Mouse (Mus musculus) large intestine, adult 2 months (tissue): Measurements from ENCODE around the gene H2-Q4. TPM values are rescaled to one million over a fixed set of nuclear protein-coding genes. Genes with fewer than 3 reads are reported as not detected.
"Not testable (repeated sequence)": the region's sequence is repeated elsewhere in the genome, so short reads cannot be mapped to it uniquely, and the experiment has no call there.

ENCODE experiments used
- DNase-seq: peaks from one replicate; pipeline ENCODE4 v3.0.0-alpha.2; 2012; ENCODE audit warnings: low read depth, low spot score
- whole genome bisulfite sequencing: fragments of 180-500 bp; shearing (Covaris S2); methylation state at CpG from one replicate; pipeline ENCODE4 v1.1.7; 2018; 5-methylcytosine and 5-hydroxymethylcytosine counted together
- polyA plus RNA-seq: library from polyadenylated mRNA; depleted of rRNA; stranded (reverse); fragments of >200 nt; gene quantifications from 2 replicates; pipeline ENCODE4 v1.2.3, GENCODE M21; 2012; rRNA removed

Gene H2-Q4
- polyA plus RNA-seq, 1 experiment, result 80.0 TPM

DNA sequence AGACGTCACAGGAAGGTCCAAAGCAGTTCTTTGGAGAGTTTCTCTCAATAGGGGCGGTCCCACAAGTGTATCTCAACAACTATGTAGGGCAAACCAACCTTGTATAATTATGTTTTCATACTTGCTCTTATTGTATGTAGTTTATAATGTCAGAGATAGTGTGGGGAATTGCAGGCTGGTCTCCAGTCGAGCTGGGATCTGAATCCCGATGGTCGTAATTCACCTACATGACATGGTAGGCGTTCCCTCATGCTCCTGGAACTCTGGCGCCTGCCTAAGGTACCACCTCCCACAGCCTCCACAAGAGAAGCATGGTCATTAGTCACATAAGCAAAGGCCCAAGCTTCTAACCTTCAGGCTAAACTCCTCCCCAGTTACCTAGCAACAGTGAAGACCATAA lies 39.4 kb downstream of the H2-Q4 start:
- WGBS, result 62% methylated on average over 7 of the region's 7 CpGs
- DNase-seq, result no peak

DNA sequence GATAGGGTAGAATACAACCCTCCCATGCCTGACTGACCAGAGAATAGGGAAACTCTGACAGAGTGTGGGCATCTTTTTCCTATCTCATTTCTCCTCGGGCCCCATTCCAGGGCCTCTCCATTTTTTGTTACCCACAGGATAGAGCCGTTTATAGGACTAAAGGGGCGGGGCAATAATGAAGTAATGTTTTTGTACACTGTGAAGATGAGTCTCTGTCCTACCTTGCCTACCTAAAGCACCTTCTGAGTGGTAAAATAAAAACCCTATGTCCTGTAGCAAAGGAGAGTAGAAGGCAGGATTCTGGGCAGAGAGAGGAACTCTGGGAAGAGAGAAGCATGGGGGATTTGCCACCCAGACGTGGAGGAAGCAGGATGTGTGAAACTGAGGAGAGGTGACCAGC lies 40.1 kb downstream of the H2-Q4 start:
- WGBS, result 49% methylated on average over 4 of the region's 4 CpGs
- DNase-seq, result not testable (repeated sequence)

DNA sequence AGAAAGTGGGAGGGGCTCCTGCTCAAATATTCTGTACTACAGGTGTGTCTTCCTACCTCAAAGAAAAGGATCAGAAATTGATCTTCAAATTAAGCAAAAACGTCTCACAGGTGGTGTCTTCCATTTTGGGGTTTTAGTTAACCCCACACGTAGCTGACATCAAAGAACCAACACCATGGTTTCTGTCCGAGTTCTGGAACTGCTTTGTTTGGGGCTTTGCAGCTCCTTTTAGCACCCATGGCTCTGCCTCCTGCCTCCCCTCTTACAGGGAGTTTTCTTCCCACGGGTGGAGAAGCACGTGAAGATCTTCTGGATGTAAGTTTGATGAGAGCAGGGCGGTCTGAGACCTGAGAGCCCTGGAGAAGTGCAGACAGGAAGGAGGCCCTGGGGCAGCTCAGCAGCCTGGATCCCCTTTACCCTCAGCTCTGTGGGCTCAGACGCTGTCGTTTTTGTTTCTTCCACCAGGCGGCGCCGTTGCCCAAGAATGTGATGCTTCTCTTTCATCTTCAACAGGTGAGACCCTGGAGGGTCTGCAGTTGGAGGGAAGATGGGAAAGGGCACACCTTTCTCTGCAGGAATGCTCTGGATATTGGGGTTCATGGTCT lies 40.9 kb downstream of the H2-Q4 start:
- not testable (repeated sequence) for DNase-seq
- 14% methylated on average over 11 of the region's 11 CpGs for WGBS

DNA sequence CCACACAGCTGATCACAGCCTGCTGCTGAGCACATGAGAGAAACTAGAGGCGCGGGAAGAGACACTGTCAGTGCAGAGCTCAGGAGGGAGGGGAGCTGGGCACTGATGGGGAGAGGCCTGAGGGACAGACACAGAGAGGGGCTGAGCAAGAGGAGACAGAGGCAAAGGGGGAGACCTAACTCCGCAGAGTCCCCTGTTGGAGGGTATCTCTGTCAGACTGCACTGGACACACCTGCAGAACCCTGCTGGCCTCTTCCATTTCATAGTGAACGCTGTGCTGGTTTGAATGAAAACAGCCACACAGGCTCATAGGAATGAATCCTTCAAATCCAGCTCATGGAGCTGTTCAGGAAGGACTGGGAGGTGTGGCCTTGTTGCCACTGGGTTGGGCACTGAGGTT lies 41.9 kb downstream of the H2-Q4 start:
- DNase-seq, result not testable (repeated sequence)
- WGBS, result 95% methylated on average over 4 of the region's 4 CpGs

DNA sequence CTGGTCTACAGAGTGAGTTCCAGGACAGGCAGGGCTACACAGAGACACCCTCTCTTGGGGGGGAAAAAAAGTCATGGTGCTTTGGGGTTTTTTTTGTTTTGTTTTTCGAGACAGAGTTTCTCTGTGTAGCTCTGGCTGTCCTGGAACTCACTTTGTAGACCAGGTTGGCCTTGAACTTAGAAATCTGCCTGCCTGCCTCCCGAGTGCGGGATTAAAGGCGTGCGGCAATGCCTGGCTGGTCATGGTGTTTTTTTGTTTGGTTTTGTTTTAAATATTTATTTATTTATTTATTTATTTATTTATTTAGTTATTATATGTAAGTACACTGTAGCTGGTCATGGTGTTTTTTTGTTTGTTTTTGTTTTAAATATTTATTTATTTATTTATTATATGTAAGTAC lies 42.9 kb downstream of the H2-Q4 start:
- DNase-seq, result not testable (repeated sequence)
- WGBS, result 91% methylated on average over 5 of the region's 5 CpGs

DNA sequence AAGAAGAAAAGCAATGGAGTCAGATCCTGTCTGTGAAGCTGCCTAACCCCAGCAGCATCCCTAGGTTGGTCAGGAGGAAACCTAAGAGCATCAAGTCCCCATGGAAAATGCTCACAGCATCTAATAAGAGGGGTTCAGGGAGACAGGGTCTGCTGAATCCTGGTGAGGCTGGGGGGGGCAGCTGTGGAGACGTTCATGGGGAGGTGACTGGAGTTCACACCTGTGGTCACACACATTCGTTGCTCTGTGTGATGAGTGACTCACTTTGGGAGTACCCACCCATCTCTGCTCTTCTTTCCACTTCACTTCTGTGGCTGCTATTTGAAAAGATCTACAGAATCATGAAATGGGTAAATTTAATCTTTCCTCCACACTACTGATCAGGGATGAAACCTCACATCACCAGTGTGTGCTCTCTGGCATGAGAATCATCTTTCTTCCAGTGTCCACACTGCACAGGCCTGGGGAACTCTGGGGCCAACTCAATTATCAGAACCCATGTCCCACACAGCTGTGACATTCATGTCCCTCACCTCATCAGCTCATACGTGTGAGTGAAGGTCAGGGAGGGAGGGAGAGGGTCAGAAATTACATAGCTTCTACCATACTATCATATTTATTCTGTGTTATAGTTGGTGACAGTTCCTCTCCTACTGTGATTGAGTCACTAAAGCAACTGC lies 43.9 kb downstream of the H2-Q4 start:
- not testable (repeated sequence) for DNase-seq
- whole genome bisulfite sequencing, result 49% methylated on average over 3 of the region's 3 CpGs

DNA sequence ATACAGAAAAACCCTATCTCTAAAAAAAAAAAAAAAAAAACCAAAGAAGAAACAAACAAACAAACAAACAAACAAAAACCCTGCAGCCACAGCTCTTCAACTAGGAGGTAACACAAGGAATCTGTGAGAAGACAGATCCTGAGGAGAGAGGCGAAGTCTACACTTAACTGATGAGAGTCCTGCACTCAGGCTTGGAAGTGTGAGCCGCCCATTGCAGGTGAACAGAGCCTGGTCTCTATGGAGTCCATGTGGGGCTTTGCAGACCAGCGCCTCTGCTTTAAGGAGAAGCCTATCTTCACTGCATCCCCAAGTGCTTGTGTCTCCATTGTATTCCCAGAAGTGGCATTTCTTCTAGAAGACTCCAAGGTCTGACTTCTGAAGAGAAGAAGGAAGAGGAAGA lies 44.7 kb downstream of the H2-Q4 start:
- WGBS, result 94% methylated on average over 3 of the region's 3 CpGs
- not testable (repeated sequence) for DNase-seq

DNA sequence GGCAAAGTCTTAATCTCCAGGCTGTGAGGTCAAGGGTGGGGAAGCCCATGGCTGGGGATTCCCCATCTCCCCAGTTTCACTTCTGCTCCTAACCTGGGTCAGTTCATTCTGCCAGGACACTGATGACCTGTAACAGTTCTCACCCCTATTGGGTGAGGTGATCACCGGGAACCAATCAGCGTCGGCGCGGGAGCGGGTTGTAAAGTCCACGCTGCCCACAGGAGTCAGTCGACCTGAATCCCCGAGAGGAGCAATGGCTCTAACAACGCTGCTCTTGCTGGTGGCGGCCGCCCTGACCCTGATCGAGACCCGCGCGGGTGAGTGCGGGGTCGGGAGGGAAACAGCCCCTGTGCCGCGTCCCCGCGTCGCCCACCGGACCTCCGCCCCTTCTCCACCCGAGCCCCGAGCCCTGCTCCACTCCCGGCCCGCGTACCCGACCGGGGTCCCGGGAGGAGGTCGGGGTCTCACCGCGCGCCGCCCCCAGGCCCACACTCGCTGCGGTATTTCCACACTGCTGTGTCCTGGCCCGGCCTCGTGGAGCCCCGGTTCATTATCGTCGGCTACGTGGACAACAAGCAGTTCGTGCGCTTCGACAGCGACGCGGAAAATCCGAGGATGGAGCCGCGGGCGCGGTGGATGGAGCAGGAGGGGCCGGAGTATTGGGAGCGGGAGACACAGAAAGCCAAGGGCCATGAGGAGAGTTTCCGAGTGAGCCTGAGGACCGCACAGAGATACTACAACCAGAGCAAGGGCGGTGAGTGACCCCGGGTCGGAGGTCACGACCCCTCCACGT lies 45.4 kb downstream of the H2-Q4 start, which contains the start of gene H2-Q6:
TSS of gene H2-Q6 (plus strand) at position 227 of the 793 bp plus-strand sequence.
- 1% methylated on average over 57 of the region's 66 CpGs for WGBS
- DNase-seq, result peak; percentile 27

DNA sequence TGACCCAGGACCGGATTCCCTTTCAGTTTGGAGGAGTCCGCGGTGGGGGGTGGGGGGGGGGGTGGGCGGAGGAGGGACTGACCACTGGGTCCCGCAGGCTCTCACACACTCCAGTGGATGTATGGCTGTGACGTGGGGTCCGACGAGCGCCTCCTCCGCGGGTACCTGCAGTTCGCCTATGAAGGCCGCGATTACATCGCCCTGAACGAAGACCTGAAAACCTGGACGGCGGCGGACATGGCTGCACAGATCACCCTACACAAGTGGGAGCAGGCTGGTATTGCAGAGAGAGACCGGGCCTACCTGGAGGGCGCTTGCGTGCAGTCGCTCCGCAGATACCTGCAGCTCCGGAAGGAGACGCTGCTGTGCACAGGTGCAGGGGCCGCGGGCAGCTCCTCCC lies 46.1 kb downstream of the H2-Q4 start:
- 38% methylated on average over 28 of the region's 28 CpGs for WGBS

DNA sequence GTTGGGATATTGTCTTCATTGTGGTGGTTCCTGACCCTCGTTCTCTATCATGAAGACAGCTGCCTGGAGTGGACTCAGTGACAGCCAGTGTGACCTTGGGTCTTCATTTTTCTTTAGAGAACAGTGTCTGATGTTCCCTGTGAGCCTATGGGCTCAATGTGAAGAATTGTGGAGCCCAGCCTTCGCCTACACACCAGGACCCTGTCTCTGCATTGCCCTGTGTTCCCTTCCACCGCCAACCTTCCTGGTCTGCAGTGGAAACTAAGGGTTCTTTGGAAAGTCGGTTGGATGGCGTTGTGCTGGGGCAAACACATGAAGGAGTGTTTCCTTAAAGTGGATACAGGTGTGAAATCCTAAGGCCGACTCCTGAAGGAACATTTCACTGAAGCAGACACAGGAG lies 49.5 kb downstream of the H2-Q4 start:
- WGBS, result 89% methylated on average over 6 of the region's 6 CpGs
- DNase-seq, result not testable (repeated sequence)

More for the DNA sequence above, 46.1 kb downstream of the H2-Q4 start:
- DNase-seq, result not testable (repeated sequence)

DNA sequence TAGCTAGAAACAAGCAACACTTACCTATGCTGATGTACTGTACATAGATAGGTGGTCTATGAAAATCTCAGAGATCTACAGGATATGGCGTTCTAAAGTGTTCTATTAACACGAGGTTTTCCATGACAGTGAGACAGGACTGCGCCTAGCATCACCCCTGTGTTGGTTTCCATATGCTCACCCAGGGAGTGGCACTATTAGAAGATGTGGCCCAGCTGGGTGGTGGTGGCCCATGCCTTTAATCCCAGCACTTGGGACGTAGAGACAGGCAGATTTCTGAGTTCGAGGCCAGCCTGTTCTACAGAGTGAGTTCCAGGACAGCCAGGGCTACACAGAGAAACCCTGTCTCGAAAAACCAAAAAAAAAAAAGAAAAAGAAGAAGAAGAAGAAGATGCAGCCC lies 51.3 kb downstream of the H2-Q4 start:
- DNase-seq, result not testable (repeated sequence)
- 90% methylated on average over 6 of the region's 6 CpGs for WGBS

DNA sequence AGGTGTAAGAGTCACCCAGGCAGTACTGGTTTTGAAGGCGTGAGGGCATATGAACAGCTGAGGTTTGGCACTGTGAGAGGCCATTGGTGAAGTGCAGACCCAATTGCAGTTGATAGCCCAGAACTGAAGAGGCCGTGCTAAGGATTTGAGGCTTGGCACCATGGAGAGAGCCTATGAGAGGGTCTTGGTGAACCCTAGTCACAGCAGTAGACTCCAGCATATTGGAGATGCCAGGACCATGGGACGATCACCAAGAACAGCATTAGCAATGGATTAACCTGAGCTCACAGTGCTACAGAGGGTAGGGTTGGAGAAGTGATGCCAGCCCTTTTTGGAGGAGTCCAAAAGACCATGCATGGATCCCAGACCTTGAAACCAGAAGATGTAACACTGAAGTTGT lies 52.8 kb downstream of the H2-Q4 start:
- 90% methylated on average over 3 of the region's 3 CpGs for WGBS
- DNase-seq, result not testable (repeated sequence)

DNA sequence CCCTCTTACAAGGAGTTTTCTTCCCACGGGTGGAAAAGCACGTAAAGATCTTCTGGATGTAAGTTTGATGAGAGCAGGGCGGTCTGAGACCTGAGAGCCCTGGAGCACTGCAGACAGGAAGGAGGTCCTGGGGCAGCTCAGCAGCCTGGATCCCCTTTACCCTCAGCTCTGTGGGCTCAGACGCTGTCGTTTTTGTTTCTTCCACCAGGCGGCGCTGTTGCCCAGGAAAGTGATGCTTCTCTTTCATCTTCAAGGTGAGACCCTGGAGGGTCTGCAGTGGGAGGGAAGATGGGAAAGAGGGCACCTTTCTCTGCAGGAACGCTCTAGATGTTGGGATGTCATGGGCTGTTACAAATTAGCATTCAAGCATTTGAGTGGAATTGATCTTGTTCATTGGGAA lies 55.4 kb downstream of the H2-Q4 start:
- WGBS, result 15% methylated on average over 8 of the region's 8 CpGs
- not testable (repeated sequence) for DNase-seq

Other genes starting within 250 kb of the H2-Q4 start
- 0.26 TPM in 1 of 2 replicates, not detected in the other for gene Apom, start 247.6 kb upstream of the H2-Q4 start, polyA plus RNA-seq
- 103 and 147 TPM in 2 replicates for gene Bag6, start 244.4 kb upstream of the H2-Q4 start, polyA plus RNA-seq
- 227 and 272 TPM in 2 replicates for gene Prrc2a, start 214.7 kb upstream of the H2-Q4 start, polyA plus RNA-seq
- 3.7 and 3.8 TPM in 2 replicates for gene Aif1, start 203.5 kb upstream of the H2-Q4 start, polyA plus RNA-seq
- 25.5 and 32.1 TPM in 2 replicates for gene Lst1, start 191.2 kb upstream of the H2-Q4 start, polyA plus RNA-seq
- gene Ltb, start 185.2 kb upstream of the H2-Q4 start, polyA plus RNA-seq, result 23.4 and 35.1 TPM in 2 replicates
- 3.7 and 4.9 TPM in 2 replicates for gene Tnf, start 177.6 kb upstream of the H2-Q4 start, polyA plus RNA-seq
- gene Lta, start 174.3 kb upstream of the H2-Q4 start, polyA plus RNA-seq, result 1.8 and 2.5 TPM in 2 replicates
- gene Gm16181, start 158.8 kb upstream of the H2-Q4 start, polyA plus RNA-seq, result not detected in 2 replicates
- 4.2 and 4.5 TPM in 2 replicates for gene Atp6v1g2, start 146.0 kb upstream of the H2-Q4 start, polyA plus RNA-seq
- 11.8 and 13.0 TPM in 2 replicates for gene Nfkbil1, start 143.8 kb upstream of the H2-Q4 start, polyA plus RNA-seq
- gene Ddx39b, start 137.9 kb upstream of the H2-Q4 start, polyA plus RNA-seq, result 287 and 309 TPM in 2 replicates
- gene H2-D1, start 116.9 kb upstream of the H2-Q4 start, polyA plus RNA-seq, result 1,065 and 1,224 TPM in 2 replicates
- 16.5 and 51.5 TPM in 2 replicates for gene H2-Q1, start 59.2 kb upstream of the H2-Q4 start, polyA plus RNA-seq
- 245 and 632 TPM in 2 replicates for gene H2-Q2, start 37.4 kb upstream of the H2-Q4 start, polyA plus RNA-seq
- gene H2-Q6, start 45.2 kb downstream of the H2-Q4 start, polyA plus RNA-seq, result 52.5 and 53.5 TPM in 2 replicates
- gene H2-Q7, start 59.5 kb downstream of the H2-Q4 start, polyA plus RNA-seq, result 127 and 155 TPM in 2 replicates
- 7.5 and 13.8 TPM in 2 replicates for gene H2-Q10, start 90.5 kb downstream of the H2-Q4 start, polyA plus RNA-seq
- not detected in 2 replicates for gene Pou5f1, start 126.4 kb downstream of the H2-Q4 start, polyA plus RNA-seq
- gene Tcf19, start 137.2 kb downstream of the H2-Q4 start, polyA plus RNA-seq, result 19.7 and 20.3 TPM in 2 replicates
- gene Cchcr1, start 137.5 kb downstream of the H2-Q4 start, polyA plus RNA-seq, result 6.5 and 6.9 TPM in 2 replicates
- 0.19 and 0.43 TPM in 2 replicates for gene Psors1c2, start 153.6 kb downstream of the H2-Q4 start, polyA plus RNA-seq
- 1.2 and 1.4 TPM in 2 replicates for gene Cdsn, start 172.5 kb downstream of the H2-Q4 start, polyA plus RNA-seq
- not detected in 2 replicates for gene 2300002M23Rik, start 187.8 kb downstream of the H2-Q4 start, polyA plus RNA-seq
- not detected in 2 replicates for gene Sfta2, start 221.9 kb downstream of the H2-Q4 start, polyA plus RNA-seq
- gene Gm9573, start 247.0 kb downstream of the H2-Q4 start, polyA plus RNA-seq, result not detected in 2 replicates